Mouse (Mus musculus) midbrain, embryonic 14.5 days (tissue): ENCODE results near the gene Tnpo3. TPM values are rescaled to one million over a fixed set of nuclear protein-coding genes. Genes with fewer than 3 reads are reported as not detected.
"Not testable (repeated sequence)": the region's sequence is repeated elsewhere in the genome, so short reads cannot be mapped to it uniquely, and the experiment has no call there.

Source experiments
- ATAC-seq: fragments of 200-750 bp; cut with Nextera tagmentation; 2 replicates; pipeline ENCODE4 v1.8.0; 2017; ENCODE audit warnings: moderate number of reproducible peaks, moderate library complexity; ENCODE audit not compliant: low FRiP score, low TSS enrichment
- DNase-seq: peaks from one replicate; pipeline ENCODE4 v3.0.0-alpha.2; 2015
- H3K27ac ChIP-seq: fragments of 300-500 bp; sonication (generic); replicated peaks from 2 replicates; pipeline ENCODE4 v1.5.1; 2014; ENCODE audit warnings: mild to moderate bottlenecking, low read depth, low read length, moderate library complexity
- H3K27me3 ChIP-seq: fragments of 300-500 bp; sonication (generic); 2 replicates; pipeline ENCODE4 v1.6.1; 2014; ENCODE audit warnings: low read length, control low read depth, mixed read lengths; ENCODE audit not compliant: control insufficient read depth, insufficient read depth
- H3K36me3 ChIP-seq: fragments of 300-500 bp; sonication (generic); 2 replicates; pipeline ENCODE4 v1.6.1; 2014; ENCODE audit warnings: low read length, control low read depth; ENCODE audit not compliant: control insufficient read depth, insufficient read depth
- H3K4me1 ChIP-seq: fragments of 300-500 bp; sonication (generic); 2 replicates; pipeline ENCODE4 v1.6.1; 2014; ENCODE audit warnings: mild to moderate bottlenecking, antibody characterized with exemption, low read length, control low read depth; ENCODE audit not compliant: control insufficient read depth, insufficient read depth
- H3K4me2 ChIP-seq: fragments of 300-500 bp; sonication (generic); 2 replicates; pipeline ENCODE4 v1.6.1; 2014; ENCODE audit warnings: mild to moderate bottlenecking, low read length, moderate library complexity
- H3K4me3 ChIP-seq: fragments of 300-500 bp; sonication (generic); replicated peaks from 2 replicates; pipeline ENCODE4 v1.5.1; 2014; ENCODE audit warnings: low read depth, low read length
- H3K9ac ChIP-seq: fragments of 300-500 bp; sonication (generic); replicated peaks from 2 replicates; pipeline ENCODE4 v1.6.1; 2014; ENCODE audit warnings: mild to moderate bottlenecking, low read length, moderate library complexity
- H3K9me3 ChIP-seq: fragments of 300-500 bp; sonication (generic); 2 replicates; pipeline ENCODE4 v1.6.1; 2016; ENCODE audit warnings: low read length, control low read depth, mixed read lengths; ENCODE audit not compliant: control insufficient read depth
- WGBS: fragments of 180-500 bp; shearing (Covaris S2); extraction: QIAGEN DNeasy Blood & Tissue Kit; methylation state at CpG from one replicate; pipeline ENCODE4 v1.1.7; 2014; 5-methylcytosine and 5-hydroxymethylcytosine counted together
- polyA plus RNA-seq: library from polyadenylated mRNA; unstranded; fragments of >200 nt; fragmentation: Nextera tagmentation; extraction: Ambion mirVana; gene quantifications from 2 replicates; pipeline ENCODE4 v1.2.1, GENCODE M21; 2014

Tnpo3 gene
- polyA plus RNA-seq, 1 experiment from 2014 or later = 102 TPM

GRCm38 (mm10) chr6:29580770-29581169 is 28.9 kb downstream of the Tnpo3 start:
- Histone ChIP-seq H3K36me3 (peaks cover 72% of the 10 kb centered on the region), H3K4me2 (no peak overlapping the region), H3K4me1 (no peaks in the 10 kb centered on the region), H3K27me3 (no peaks in the 10 kb centered on the region), H3K4me3 (no peak overlapping the region), H3K9ac (no peak overlapping the region), H3K27ac (no peak overlapping the region), H3K9me3 (no peaks in the 10 kb centered on the region)
- WGBS = 86% methylated on average over 1 of the region's 1 CpGs
- ATAC-seq (no peak), DNase-seq (no peak)

GRCm38 (mm10) chr6:29576388-29576787 is 33.3 kb downstream of the Tnpo3 start:
- 86% methylated on average over 3 of the region's 3 CpGs for WGBS
- H3K4me3 ChIP-seq, H3K4me2 ChIP-seq, H3K9ac ChIP-seq, H3K9me3 ChIP-seq, DNase-seq, ATAC-seq, H3K27ac ChIP-seq, H3K27me3 ChIP-seq, H3K4me1 ChIP-seq: not testable (repeated sequence)
- H3K36me3 ChIP-seq = peaks cover 82% of the 10 kb centered on the region

GRCm38 (mm10) chr6:29557112-29557511 is 52.6 kb downstream of the Tnpo3 start:
- H3K27ac ChIP-seq = no peak overlapping the region
- no peaks in the 10 kb centered on the region for H3K4me1 ChIP-seq
- DNase-seq (no peak), ATAC-seq (no peak)
- H3K4me3 ChIP-seq = no peak overlapping the region
- peaks cover 85% of the 10 kb centered on the region for H3K36me3 ChIP-seq
- H3K4me2 ChIP-seq = no peak overlapping the region
- no peaks in the 10 kb centered on the region for H3K27me3 ChIP-seq
- no peaks in the 10 kb centered on the region for H3K9me3 ChIP-seq
- WGBS = 93% methylated on average over 2 of the region's 2 CpGs
- H3K9ac ChIP-seq = no peak overlapping the region

GRCm38 (mm10) chr6:29552526-29552925 is 57.2 kb downstream of the Tnpo3 start:
- Histone ChIP-seq H3K4me3 (no peak overlapping the region), H3K36me3 (peaks cover 73% of the 10 kb centered on the region), H3K4me1 (no peaks in the 10 kb centered on the region), H3K9ac (no peak overlapping the region), H3K9me3 (no peaks in the 10 kb centered on the region), H3K27me3 (no peaks in the 10 kb centered on the region), H3K4me2 (no peak overlapping the region), H3K27ac (no peak overlapping the region)
- DNase-seq (no peak), ATAC-seq (no peak)
- 91% methylated on average over 2 of the region's 2 CpGs for WGBS

- Histone ChIP-seq H3K9me3 (no peaks in the 10 kb centered on the region), H3K36me3 (peaks cover 67% of the 10 kb centered on the region), H3K4me1 (no peaks in the 10 kb centered on the region), H3K4me2 (no peak overlapping the region), H3K27ac (no peak overlapping the region), H3K9ac (no peak overlapping the region), H3K27me3 (no peaks in the 10 kb centered on the region), H3K4me3 (no peak overlapping the region)
- no peak for ATAC-seq
- DNase-seq = no peak
- 100% methylated on average over 1 of the region's 1 CpGs for WGBS
Measured at GRCm38 (mm10) chr6:29548086-29548485, 61.6 kb downstream of the Tnpo3 start.

- Histone ChIP-seq H3K27ac (no peak overlapping the region), H3K4me1 (no peaks in the 10 kb centered on the region), H3K36me3 (peaks cover 72% of the 10 kb centered on the region), H3K27me3 (no peaks in the 10 kb centered on the region), H3K4me3 (no peak overlapping the region), H3K4me2 (no peak overlapping the region), H3K9ac (no peak overlapping the region), H3K9me3 (no peaks in the 10 kb centered on the region)
- no peak for ATAC-seq
- no peak for DNase-seq
Measured at GRCm38 (mm10) chr6:29547582-29547981, 62.1 kb downstream of the Tnpo3 start.

- H3K4me3 ChIP-seq = no peak overlapping the region
- no peak for ATAC-seq
- no peak for DNase-seq
Measured at GRCm38 (mm10) chr6:29545611-29546010, 64.1 kb downstream of the Tnpo3 start.

GRCm38 (mm10) chr6:29540956-29541355 is 68.7 kb downstream of the Tnpo3 start:
- no peak overlapping the region for H3K27ac ChIP-seq
- H3K4me2 ChIP-seq = no peak overlapping the region
- H3K36me3 ChIP-seq = peaks cover 50% of the 10 kb centered on the region
- ATAC-seq (no peak), DNase-seq (no peak)
- 87% methylated on average over 1 of the region's 1 CpGs for WGBS
- no peaks in the 10 kb centered on the region for H3K9me3 ChIP-seq
- no peak overlapping the region for H3K9ac ChIP-seq
- H3K27me3 ChIP-seq = no peaks in the 10 kb centered on the region
- H3K4me1 ChIP-seq = no peaks in the 10 kb centered on the region
- no peak overlapping the region for H3K4me3 ChIP-seq

More at GRCm38 (mm10) chr6:29545611-29546010, 64.1 kb downstream of the Tnpo3 start:
- 98% methylated on average over 2 of the region's 2 CpGs for WGBS
- Histone ChIP-seq H3K9me3 (no peaks in the 10 kb centered on the region), H3K27me3 (no peaks in the 10 kb centered on the region), H3K9ac (no peak overlapping the region), H3K36me3 (peaks cover 70% of the 10 kb centered on the region), H3K4me2 (no peak overlapping the region), H3K4me1 (no peaks in the 10 kb centered on the region), H3K27ac (no peak overlapping the region)

GRCm38 (mm10) chr6:29540223-29540622 is 69.5 kb downstream of the Tnpo3 start:
- no peaks in the 10 kb centered on the region for H3K4me1 ChIP-seq
- no peak overlapping the region for H3K4me3 ChIP-seq
- 71% methylated on average over 6 of the region's 6 CpGs for WGBS
- no peaks in the 10 kb centered on the region for H3K9me3 ChIP-seq
- H3K9ac ChIP-seq = no peak overlapping the region
- no peak for DNase-seq
- no peak overlapping the region for H3K27ac ChIP-seq
- no peak for ATAC-seq
- H3K27me3 ChIP-seq = no peaks in the 10 kb centered on the region
- no peak overlapping the region for H3K4me2 ChIP-seq
- peaks cover 43% of the 10 kb centered on the region for H3K36me3 ChIP-seq
